Mouse (Mus musculus) hindbrain, embryonic 14.5 days (tissue): ENCODE measurements around the gene Usp8. TPM values are rescaled to one million over a fixed set of nuclear protein-coding genes. Genes with fewer than 3 reads are reported as not detected.

Experiments used
- ATAC-seq: fragments of 200-750 bp; cut with Nextera tagmentation; 2 replicates; pipeline ENCODE4 v1.8.0; 2017; ENCODE audit warnings: moderate number of reproducible peaks, mild to moderate bottlenecking, moderate TSS enrichment, moderate library complexity; ENCODE audit not compliant: low FRiP score
- DNase-seq: peaks from one replicate; pipeline ENCODE4 v3.0.0-alpha.2; 2015; ENCODE audit warnings: low spot score
- H3K27ac ChIP-seq: fragments of 300-500 bp; sonication (generic); 2 replicates; pipeline ENCODE4 v1.5.1; 2014; ENCODE audit warnings: mild to moderate bottlenecking, moderate library complexity
- H3K27me3 ChIP-seq: fragments of 300-500 bp; sonication (generic); 2 replicates; pipeline ENCODE4 v1.6.1; 2014; ENCODE audit warnings: mild to moderate bottlenecking, low read length, mixed read lengths; ENCODE audit not compliant: control insufficient read depth, insufficient read depth
- H3K36me3 ChIP-seq: fragments of 300-500 bp; sonication (generic); replicated peaks from 2 replicates; pipeline ENCODE4 v1.6.1; 2014; ENCODE audit not compliant: control insufficient read depth, insufficient read depth
- H3K4me1 ChIP-seq: fragments of 300-500 bp; sonication (generic); replicated peaks from 2 replicates; pipeline ENCODE4 v1.6.1; 2014; ENCODE audit warnings: antibody characterized with exemption, low read length, mixed read lengths; ENCODE audit not compliant: control insufficient read depth, insufficient read depth
- H3K4me2 ChIP-seq: fragments of 300-500 bp; sonication (generic); replicated peaks from 2 replicates; pipeline ENCODE4 v1.6.1; 2014; ENCODE audit warnings: mild to moderate bottlenecking, moderate library complexity
- H3K4me3 ChIP-seq: fragments of 300-500 bp; sonication (generic); replicated peaks from 2 replicates; pipeline ENCODE4 v1.5.1; 2014; ENCODE audit warnings: mild to moderate bottlenecking, low read length
- H3K9ac ChIP-seq: fragments of 300-500 bp; sonication (generic); 2 replicates; pipeline ENCODE4 v1.6.1; 2014
- H3K9me3 ChIP-seq: fragments of 300-500 bp; sonication (generic); 2 replicates; pipeline ENCODE4 v1.6.1; 2016; ENCODE audit warnings: low read length; ENCODE audit not compliant: control insufficient read depth
- WGBS: fragments of 180-500 bp; shearing (Covaris S2); extraction: QIAGEN DNeasy Blood & Tissue Kit; methylation state at CpG from one replicate; pipeline ENCODE4 v1.1.7; 2014; 5-methylcytosine and 5-hydroxymethylcytosine counted together
- polyA plus RNA-seq: library from polyadenylated mRNA; unstranded; fragments of >200 nt; fragmentation: Nextera tagmentation; extraction: Ambion mirVana; gene quantifications from 2 replicates; pipeline ENCODE4 v1.2.1, GENCODE M21; 2014

The Usp8 gene
- polyA plus RNA-seq, result 30.0 and 35.2 TPM in 2 replicates

DNA sequence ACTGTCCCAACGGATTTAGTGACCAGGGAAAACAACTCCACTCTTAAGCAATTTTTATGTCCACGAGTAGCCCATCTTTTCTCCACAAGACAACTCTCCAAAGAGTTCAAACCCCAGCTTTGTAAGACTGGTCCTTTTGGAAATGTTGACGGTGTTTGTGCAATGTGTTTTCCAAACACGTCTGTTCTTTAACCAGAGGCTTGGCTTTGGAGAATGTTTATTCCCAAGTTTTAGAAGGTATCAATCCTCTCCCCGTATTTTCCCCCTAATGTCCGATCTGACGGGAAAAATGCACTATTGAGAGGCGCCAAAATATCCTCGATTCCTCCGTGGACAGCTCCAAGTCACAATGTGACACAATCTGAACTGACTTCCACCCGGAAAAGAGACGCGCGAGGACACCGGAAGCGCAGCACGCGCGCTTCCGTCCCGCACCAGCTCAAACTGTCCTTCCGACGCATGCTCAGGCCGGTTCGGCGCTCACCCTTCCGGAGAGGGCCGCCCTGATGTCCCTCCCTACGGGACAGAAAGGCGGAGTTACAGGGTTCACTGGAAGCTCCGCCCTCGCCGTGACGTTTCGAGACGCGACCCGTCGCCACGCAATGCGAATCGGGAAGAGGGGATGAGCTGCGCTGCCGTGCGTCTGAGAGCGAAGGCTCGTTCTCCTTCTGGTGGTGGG, at the start of gene Usp8:
TSS of gene Usp8 (plus strand) at position 570 of the 679 bp plus-strand sequence.
- 4% methylated on average over 47 of the region's 47 CpGs for WGBS
- no peaks in the 10 kb centered on the region for H3K9me3 ChIP-seq
- H3K27me3 ChIP-seq, result no peaks in the 10 kb centered on the region
- H3K4me3 ChIP-seq, result peak within 1 kb of the TSS; percentile 74
- peak within 1 kb of the TSS; percentile 86 for H3K27ac ChIP-seq
- peak within 1 kb of the TSS; percentile 72 for H3K4me2 ChIP-seq
- H3K9ac ChIP-seq, result peak within 1 kb of the TSS; percentile 81
- no peaks in the 10 kb centered on the region for H3K36me3 ChIP-seq
- H3K4me1 ChIP-seq, result peaks cover 11% of the 10 kb centered on the region
- peak; percentile 99 for DNase-seq
- peak; percentile 100 for ATAC-seq

DNA sequence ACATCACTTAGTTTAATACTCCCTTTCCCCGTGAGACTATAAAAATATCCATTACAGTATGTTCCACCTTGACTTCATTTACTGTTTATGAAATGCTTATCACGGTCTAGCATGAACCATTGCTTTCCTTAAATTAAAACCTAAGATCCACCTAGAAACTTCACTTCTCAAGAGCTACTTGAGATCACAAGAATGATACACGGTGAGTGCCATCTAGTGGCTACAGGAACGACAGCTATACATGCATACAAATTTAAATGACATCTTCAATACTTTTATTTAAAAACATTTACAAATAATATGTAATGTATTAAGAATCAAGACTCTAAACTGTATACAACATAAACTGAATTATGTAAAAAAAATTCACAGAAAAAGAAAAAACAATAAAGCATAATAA, 43.6 kb upstream of the Usp8 start:
- ATAC-seq (no peak), DNase-seq (peak; percentile 49)
- no peaks in the 10 kb centered on the region for H3K36me3 ChIP-seq
- no peak overlapping the region for H3K27ac ChIP-seq
- H3K4me1 ChIP-seq, result no peaks in the 10 kb centered on the region
- no peaks in the 10 kb centered on the region for H3K9me3 ChIP-seq
- H3K4me2 ChIP-seq, result no peak overlapping the region
- H3K27me3 ChIP-seq, result no peaks in the 10 kb centered on the region
- H3K4me3 ChIP-seq, result no peak overlapping the region
- WGBS, result 63% methylated on average over 4 of the region's 4 CpGs
- H3K9ac ChIP-seq, result no peak overlapping the region

DNA sequence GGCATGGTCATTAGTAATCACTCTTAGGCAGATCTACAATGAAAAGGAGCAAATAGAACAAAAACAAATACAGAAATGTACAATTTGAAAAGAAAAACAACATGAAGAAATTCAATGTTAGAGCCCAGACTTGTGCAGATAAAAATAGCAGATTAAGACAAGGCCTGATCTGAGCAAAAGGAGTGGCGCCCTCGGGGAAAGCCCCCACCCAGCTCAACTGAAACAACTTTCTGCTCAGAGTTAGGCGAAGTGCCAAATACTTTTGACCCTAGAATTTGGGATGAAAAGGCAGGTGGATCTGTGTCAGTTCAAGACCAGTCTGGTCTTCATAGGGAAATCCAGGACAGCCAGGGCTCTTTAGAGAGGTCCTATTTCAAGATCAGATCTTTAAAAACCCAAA, 41.1 kb upstream of the Usp8 start:
- no peak overlapping the region for H3K9ac ChIP-seq
- H3K27me3 ChIP-seq, result no peaks in the 10 kb centered on the region
- no peak for DNase-seq
- H3K9me3 ChIP-seq, result no peaks in the 10 kb centered on the region
- WGBS, result 94% methylated on average over 3 of the region's 3 CpGs
- no peak overlapping the region for H3K4me2 ChIP-seq
- H3K36me3 ChIP-seq, result no peaks in the 10 kb centered on the region
- H3K27ac ChIP-seq, result no peak overlapping the region
- H3K4me1 ChIP-seq, result no peaks in the 10 kb centered on the region
- no peak for ATAC-seq
- H3K4me3 ChIP-seq, result no peak overlapping the region

DNA sequence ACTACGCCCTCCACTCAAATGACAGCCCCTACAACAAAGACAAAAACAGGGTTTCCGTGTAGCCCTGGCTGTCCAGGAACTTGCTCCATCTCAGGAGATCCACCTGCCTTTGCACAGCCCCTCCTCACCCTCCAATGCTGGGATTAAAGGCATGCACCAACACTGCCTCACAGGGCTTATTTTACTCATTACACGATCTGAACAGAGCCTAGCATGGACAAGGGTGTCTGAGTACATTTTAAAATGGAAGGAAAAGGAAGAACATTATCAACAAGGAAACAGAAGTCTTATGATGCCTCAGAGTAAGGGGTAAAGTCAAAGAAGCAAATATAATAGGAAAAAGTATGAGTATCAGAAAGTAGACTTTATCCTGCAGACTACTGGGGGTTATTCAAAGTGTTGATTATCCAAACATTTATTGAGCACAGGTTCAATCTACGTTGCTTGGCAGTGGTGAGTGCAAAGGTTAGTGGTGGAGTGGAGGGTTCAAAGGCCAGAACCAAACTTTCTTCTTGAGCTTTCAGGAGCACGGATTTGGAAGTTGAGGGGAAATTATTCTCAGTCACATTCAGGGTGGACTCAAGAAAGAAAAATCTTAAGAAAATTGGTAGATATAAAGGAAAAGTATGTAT, 38.4 kb upstream of the Usp8 start:
- Histone ChIP-seq H3K4me1 (peaks cover 20% of the 10 kb centered on the region), H3K27me3 (no peaks in the 10 kb centered on the region), H3K27ac (no peak overlapping the region), H3K9ac (no peak overlapping the region), H3K36me3 (no peaks in the 10 kb centered on the region), H3K9me3 (no peaks in the 10 kb centered on the region), H3K4me3 (no peak overlapping the region), H3K4me2 (no peak overlapping the region)
- no peak for DNase-seq
- 97% methylated on average over 5 of the region's 5 CpGs for WGBS
- ATAC-seq, result no peak

DNA sequence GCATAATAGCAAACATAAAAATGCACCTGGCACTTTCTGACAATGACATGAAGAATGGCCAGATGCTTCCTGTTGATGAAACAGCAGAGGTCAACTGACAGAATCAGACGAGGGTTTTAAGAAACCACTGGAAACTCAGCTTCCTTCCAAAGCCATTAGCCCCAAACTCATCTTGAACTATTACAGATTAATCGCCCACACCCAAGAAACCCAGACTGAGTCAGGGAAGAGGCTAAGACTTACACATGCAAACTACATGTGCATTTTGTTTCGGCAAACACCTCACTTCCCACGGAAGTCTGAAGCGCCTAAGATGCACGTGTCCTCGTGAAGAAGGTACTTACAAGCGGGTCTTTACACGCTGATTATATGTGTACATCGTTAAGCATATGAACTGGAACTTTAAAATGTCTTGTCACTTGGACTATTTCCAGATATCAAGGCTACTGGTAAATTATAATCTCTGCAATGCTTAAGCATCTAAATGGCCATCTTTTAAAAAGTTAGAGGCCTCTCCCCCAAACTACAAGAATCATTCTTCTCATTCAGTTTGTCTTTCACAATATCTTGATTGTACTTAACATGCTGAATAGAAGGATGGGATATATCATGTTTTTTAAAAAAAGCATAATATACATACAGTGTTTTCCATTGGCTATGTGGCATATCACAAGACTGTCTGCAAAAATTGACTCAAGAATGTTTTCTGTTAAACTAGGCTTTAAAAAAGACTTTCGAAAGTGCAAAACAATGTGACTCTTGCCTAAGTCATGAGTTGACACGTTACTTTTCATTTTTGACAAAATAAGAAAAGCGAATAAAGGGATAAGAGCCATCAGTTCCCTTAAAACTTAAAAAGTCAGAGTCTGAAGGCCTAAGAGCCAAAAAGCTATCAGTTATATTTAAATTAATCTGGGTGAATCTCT, 33.5 kb upstream of the Usp8 start:
- DNase-seq (no peak), ATAC-seq (no peak)
- H3K9ac ChIP-seq, result peak overlapping the region; percentile 99
- H3K27ac ChIP-seq, result 0 out of 2 replicates have a peak overlapping the region, but pooled peaks have one; percentile 100
- H3K27me3 ChIP-seq, result no peaks in the 10 kb centered on the region
- H3K9me3 ChIP-seq, result no peaks in the 10 kb centered on the region
- peak overlapping the region; percentile 96 for H3K4me3 ChIP-seq
- H3K36me3 ChIP-seq, result no peaks in the 10 kb centered on the region
- peaks cover 39% of the 10 kb centered on the region for H3K4me1 ChIP-seq
- 73% methylated on average over 13 of the region's 13 CpGs for WGBS
- H3K4me2 ChIP-seq, result peak overlapping the region; percentile 72

DNA sequence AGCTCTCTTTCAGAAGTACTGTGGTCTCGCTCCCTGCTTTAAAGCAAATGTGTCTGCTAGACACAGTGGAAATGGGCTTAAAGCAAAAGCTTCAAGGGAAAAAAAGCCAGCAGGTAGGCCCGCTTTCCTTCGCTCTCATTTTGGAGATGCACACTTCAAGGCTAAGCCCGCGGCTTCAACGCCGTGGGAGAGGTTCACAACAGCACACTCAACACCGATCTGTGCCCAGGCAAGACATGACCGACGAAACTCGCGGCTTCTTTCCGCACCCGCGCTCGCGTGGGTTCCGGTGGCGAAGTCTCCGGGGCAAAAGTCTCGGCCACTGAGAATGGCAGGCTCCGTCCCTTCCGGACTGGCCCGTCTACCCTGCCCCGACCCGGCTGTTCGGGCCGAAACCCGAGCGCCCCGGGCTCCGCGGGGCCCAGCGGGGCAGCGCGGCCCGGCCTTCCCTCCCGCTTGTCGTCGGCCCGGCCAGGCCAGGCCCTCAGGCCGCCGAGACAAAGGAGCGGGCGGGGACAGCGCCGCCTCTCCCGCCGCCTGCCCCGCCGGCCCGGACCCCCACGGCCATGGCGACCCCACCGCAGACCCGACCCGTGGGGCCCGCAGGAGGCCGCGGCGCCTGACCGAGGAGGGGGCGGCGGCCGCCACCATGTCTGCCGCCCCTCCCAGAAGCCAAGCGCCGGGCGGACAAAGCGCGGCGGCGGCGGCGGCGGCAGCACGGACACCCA, 32.5 kb upstream of the Usp8 start:
- Histone ChIP-seq H3K27me3 (no peaks in the 10 kb centered on the region), H3K4me3 (peak overlapping the region; percentile 96), H3K4me1 (peaks cover 39% of the 10 kb centered on the region), H3K9ac (peak overlapping the region; percentile 99), H3K4me2 (peak overlapping the region; percentile 72), H3K27ac (peak overlapping the region; percentile 100), H3K36me3 (no peaks in the 10 kb centered on the region), H3K9me3 (no peaks in the 10 kb centered on the region)
- ATAC-seq (peak; percentile 75), DNase-seq (peak; percentile 45)
- under 1% methylated on average over 62 of the region's 77 CpGs for WGBS

DNA sequence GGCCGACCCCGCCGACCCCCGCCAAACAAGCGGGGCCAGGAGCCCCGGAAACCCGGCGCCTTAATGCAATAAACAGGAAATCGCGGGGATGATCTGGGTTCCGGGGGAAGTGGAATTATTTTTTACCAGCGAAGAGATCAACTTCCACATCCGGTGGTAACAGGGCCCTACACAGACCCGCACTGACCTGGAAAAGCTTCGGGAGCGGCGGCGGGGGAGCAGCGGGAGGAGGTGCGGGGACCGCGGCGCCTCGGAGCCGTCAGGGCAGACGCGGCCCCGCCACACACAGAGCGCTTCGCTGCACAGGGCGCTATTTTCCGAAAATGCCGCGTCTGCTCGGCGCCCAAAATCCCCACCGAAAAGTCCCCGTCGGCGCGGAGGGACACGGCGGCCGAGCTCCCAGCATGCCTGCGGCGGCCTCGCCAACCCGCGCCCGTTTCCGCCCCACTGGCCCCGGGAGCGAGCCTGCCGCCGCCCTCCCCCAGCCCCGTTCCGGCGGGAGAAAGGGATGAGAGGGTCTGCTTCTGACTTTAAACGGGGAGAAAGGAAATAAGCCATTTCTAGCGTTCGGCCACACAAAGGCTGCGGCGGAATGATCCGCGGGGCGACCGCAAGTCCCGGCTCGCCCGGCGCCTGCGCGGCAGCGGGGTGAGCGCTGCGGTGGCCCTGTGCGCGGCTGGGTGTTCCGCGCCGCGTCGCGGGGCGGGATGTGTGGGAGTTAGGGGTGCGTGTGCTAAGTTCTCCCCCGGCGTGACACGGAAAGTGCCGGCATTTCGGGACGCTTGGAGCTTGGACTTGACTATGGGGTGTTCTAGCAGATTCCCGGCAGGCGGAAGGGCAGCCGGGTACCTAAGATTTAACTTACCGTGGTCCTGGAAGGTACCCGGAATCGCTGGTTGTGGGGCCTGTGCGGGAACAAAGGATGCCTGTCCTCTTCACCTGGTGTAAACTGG, 31.7 kb upstream of the Usp8 start:
- ATAC-seq (peak; percentile 92), DNase-seq (peak; percentile 84)
- Histone ChIP-seq H3K36me3 (no peaks in the 10 kb centered on the region), H3K27me3 (no peaks in the 10 kb centered on the region), H3K9ac (peak overlapping the region; percentile 99), H3K4me1 (peaks cover 39% of the 10 kb centered on the region), H3K4me2 (peak overlapping the region; percentile 72), H3K27ac (peak overlapping the region; percentile 100), H3K4me3 (peak overlapping the region; percentile 96), H3K9me3 (0 out of 2 replicates have a peak, but pooled peaks cover 2% of the 10 kb centered on the region)
- under 1% methylated on average over 98 of the region's 99 CpGs for WGBS

DNA sequence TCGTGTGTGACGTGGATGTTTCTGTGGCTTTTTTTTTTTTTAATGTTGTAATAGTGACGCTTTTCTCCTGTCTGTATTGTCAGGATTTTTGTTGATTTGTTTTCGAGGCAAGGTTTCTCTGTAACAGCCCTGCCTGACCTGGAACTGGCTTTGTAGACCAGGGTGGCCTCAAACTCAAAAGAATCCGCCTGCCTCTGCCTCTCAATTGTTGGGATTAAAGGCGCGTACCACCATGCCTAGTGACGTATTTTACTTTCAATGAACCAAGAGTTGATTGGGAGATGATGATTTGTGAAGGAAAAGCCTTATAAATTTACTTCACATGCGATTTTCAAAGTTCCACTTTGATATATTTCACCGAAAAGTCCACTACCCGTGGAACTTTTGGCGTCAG, 31.0 kb upstream of the Usp8 start, which contains the start of gene Gabpb1:
TSS of gene Gabpb1 (minus strand) at position 216 of the 394 bp plus-strand sequence.
- ATAC-seq (no peak), DNase-seq (peak; percentile 29)
- H3K9me3 ChIP-seq, result 0 out of 2 replicates have a peak, but pooled peaks cover 5% of the 10 kb centered on the region
- H3K4me3 ChIP-seq, result peak within 1 kb of the TSS; percentile 96
- H3K27me3 ChIP-seq, result no peaks in the 10 kb centered on the region
- H3K27ac ChIP-seq, result peak within 1 kb of the TSS; percentile 100
- peak within 1 kb of the TSS; percentile 99 for H3K9ac ChIP-seq
- 26% methylated on average over 12 of the region's 12 CpGs for WGBS
- peak within 1 kb of the TSS; percentile 72 for H3K4me2 ChIP-seq
- no peaks in the 10 kb centered on the region for H3K36me3 ChIP-seq
- peaks cover 39% of the 10 kb centered on the region for H3K4me1 ChIP-seq
